Mouse (Mus musculus): ENCODE data around the gene D1Ertd622e.

The D1Ertd622e gene

DNA sequence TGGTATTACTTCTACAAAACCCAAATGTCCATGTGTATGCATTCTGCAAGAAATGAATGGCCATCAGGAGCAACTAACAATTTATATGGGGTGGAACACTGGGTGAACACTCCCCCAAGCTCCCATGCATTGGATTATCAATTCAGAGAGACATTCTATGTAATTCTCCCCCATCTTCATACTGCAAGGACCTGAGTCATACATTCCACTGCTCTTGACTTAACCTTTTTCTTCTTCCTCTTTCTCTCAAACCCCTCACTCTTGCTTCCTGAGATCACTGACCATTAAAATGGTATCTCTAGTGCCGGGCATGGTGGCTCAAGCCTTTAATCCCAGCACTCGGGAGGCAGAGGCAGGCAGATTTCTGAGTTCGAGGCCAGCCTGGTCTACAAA, 83.9 kb downstream of the D1Ertd622e start:
- DNase-seq = no peak

DNA sequence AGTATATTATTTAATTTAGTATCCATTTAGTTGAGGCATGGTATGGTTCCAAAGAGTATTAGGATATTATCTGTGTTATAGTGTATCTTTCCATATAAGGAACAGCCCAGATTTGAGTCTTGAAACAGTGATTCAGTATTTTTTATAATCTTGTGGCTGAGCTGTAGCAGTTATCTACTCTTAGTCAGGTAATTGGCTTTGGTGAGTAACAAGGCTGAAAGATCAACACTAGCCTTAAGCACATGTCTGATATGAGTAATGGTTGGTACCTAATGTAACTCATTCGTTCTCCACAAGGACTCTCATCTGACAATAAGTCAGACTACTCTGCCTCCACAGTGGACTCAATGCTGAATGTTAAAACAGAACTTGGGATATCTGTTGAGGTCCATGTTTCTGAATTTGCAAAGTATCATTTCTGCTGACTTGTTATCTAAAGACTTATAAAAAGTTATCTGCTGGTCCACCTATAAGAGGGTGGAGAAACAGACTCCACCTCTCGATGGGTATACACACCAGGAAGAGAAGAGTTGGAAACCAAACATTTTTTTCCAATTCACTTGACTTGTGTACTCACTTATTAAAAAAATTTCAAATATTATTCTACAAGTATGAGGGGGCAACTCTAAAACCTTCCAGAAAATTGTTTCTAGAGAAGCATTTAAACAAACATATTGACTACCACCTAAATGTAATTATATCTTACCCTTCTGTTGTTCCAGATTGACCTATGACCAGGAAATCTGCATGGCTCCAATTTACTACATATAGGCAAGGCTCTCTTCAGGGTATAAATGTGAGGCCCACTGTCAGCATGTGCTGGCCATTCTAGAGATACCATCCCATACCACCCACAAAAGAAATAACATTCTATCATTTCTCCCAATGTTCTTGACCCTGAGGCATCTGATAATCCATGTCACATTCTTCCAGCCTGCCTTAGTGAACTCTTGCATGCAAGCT, 84.5 kb downstream of the D1Ertd622e start:
- DNase-seq = no peak

DNA sequence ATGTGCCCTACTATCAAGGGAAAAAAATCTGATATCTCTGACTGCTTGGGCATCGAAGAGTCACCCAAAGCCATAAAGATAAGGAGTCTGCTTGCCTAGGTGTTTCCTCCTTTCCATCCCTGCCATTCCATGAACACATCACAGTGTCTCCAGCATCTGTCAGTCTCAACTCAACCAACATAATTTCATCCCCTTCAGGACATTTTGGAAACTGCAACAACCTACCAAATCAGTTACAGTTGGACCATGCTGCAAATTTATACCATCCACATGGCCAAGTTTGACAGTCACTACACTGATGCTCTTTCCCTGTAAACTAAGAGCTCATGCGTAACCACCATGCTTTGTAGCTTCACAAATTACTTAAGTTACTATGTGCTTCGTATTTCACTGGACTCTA, 85.3 kb downstream of the D1Ertd622e start:
- DNase-seq = no peak

DNA sequence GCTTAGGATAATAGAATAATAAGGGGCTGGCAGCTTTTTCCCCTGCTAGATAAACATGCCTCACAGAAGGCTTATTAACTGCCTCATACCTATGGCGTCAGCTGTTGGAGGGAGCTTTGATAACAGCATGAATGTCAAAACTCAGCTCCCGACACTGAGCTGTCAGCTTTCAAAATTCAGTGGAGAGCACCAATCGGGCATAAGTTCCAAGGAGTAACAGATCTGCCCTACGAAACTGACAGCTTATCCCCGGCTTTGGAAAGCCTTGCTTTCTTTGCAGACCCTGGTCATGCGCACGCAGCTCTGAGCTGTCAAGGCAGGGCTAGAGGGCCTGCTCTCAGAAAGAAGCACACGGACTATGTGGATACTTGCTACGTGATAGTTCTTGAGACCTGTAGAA, 91.1 kb downstream of the D1Ertd622e start:
- no peak for DNase-seq

DNA sequence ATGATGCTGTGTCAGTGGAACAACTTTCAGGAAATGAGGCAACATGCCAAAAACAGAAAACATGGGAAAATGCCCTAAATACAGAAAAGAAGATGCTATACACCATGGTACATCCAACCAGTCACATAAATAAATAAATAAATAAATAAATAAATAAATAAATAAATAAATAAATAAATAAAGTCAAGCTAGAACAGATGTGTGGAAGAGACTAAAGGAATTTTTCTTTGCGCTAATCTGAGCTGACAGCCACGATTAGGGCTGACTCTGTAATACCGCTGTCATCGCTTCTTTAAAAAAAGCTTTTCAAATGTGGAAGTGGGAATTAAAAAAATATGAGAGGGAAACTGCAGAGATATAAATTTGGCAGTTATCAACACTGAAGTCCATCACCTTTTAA, 93.9 kb downstream of the D1Ertd622e start:
- DNase-seq = no peak

DNA sequence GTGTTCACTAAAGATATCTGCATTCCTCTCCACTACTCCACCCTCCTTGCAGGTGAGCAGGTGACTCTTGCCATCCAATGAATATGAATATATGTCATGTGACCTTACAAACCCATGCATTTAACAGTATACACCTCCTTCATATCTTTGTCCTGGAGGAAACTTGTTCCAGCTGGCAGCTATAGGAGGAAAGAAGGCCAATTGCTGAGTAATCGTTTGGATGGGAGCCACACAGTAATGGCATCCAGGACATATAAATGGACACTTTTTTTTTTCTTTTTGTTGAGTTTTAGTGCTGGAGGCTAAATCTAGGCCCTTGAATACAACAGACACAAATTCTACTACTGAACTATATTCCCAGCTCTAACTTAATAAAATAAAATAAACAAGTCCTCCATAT, 97.2 kb downstream of the D1Ertd622e start:
- DNase-seq = no peak

DNA sequence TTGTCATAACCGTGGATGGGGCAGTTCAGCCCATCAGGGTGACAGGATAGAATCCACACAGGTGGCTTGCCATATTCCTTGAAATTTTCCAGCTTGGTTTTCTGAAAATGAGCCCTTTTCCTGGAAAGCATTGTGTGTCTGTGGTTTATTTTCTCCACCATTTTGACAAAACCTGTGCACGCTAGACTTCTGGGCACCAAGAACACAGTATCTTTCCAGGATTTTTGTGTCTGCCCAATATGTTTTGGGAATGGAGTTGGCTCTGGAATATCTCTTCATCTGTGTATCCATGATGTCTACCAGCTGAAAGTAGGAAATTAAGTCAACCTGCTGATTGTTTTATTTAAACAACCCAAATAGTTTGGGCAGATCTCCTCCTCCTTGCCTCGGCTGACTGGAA, 99.0 kb downstream of the D1Ertd622e start:
- no peak for DNase-seq

Data from cerebellum, adult 11 months (tissue).